In genomic region chr6:135276474-135277295, GRCm38 (mm10) we compare ENCODE assay signal across 25 mouse cellular contexts. TPM values are rescaled to one million over a fixed set of nuclear protein-coding genes. Genes with fewer than 3 reads are reported as not detected.
"Had no signal": no experiment of that assay in that cellular context is flagged by ENCODE, and none has a peak within 500 bp of the region (broad histone marks: within the 10 kb centered on the region; RNA-seq: fewer than 3 reads in every experiment).

No protein-coding gene starts in this region.

- H3K27ac ChIP-seq: intestine, embryonic 15.5 days; kidney, postnatal 0 days; layer of hippocampus, adult 2 months; liver, embryonic 14.5 days; midbrain, embryonic 10.5 days; midbrain, embryonic 15.5 days; neural tube, embryonic 12.5 days; neural tube, embryonic 15.5 days; stomach, postnatal 0 days had no signal

- H3K9ac ChIP-seq: intestine, embryonic 15.5 days; liver, embryonic 14.5 days; liver, postnatal 0 days; midbrain, embryonic 15.5 days; neural tube, embryonic 12.5 days; neural tube, embryonic 15.5 days had no signal

- ATAC-seq: liver, postnatal 0 days; midbrain, embryonic 15.5 days had no signal

- H3K36me3 ChIP-seq: intestine, embryonic 15.5 days; midbrain, embryonic 10.5 days; midbrain, embryonic 15.5 days; neural tube, embryonic 12.5 days; neural tube, embryonic 15.5 days had no signal

- H3K9me3 ChIP-seq: intestine, embryonic 15.5 days; megakaryocyte, embryonic 14.5 days; midbrain, embryonic 10.5 days; midbrain, embryonic 15.5 days; neural tube, embryonic 12.5 days; neural tube, embryonic 15.5 days had no signal

- H3K4me2 ChIP-seq: intestine, embryonic 15.5 days; midbrain, embryonic 15.5 days; neural tube, embryonic 12.5 days; neural tube, embryonic 15.5 days had no signal

- H3K4me3 ChIP-seq: intestine, embryonic 15.5 days; layer of hippocampus, adult 2 months; megakaryocyte, embryonic 14.5 days; midbrain, embryonic 10.5 days; midbrain, embryonic 15.5 days; neural tube, embryonic 12.5 days; neural tube, embryonic 15.5 days had no signal

- DNase-seq: kidney, adult 2 months; kidney, postnatal 25 days; layer of hippocampus, adult 9-11 months; liver, postnatal 0 days; right cerebral cortex, adult 18-20 months; right cerebral cortex, postnatal 14 days; right cerebral cortex, postnatal 4 days; thymus, adult 2 months; thymus, postnatal 14 days; thymus, postnatal 4 days had no signal

- H3K27me3 ChIP-seq: intestine, embryonic 15.5 days; midbrain, embryonic 15.5 days; neural tube, embryonic 12.5 days; neural tube, embryonic 15.5 days had no signal

RNA-seq across cellular contexts. Expression of gene Gsg1, which starts 22.5 kb away (rescaled TPM):
- total RNA-seq: layer of hippocampus, postnatal 25 days; left cerebral cortex, adult 18-20 months; left cerebral cortex, postnatal 25 days had no signal
- polyA plus RNA-seq: midbrain, embryonic 15.5 days had no signal

RNA-seq across cellular contexts. Expression of gene Pbp2, which starts 33.5 kb away (rescaled TPM):
- total RNA-seq: layer of hippocampus, postnatal 25 days; left cerebral cortex, adult 18-20 months had no signal
- polyA plus RNA-seq: kidney, adult 2 months; large intestine, adult 2 months; liver, embryonic 14.5 days; liver, postnatal 0 days; midbrain, embryonic 10.5 days; midbrain, embryonic 15.5 days; neural tube, embryonic 15.5 days; stomach, embryonic 14.5 days; thymus, adult 2 months had no signal
